Mouse (Mus musculus): ENCODE measurements around the gene Kcnrg. TPM values are rescaled to one million over a fixed set of nuclear protein-coding genes. Genes with fewer than 3 reads are reported as not detected.

Gene Kcnrg
- polyA plus RNA-seq, 1 experiment, result not detected

- Histone ChIP-seq H3K4me1 (ENCODE audit: control insufficient read depth, insufficient read depth, low read length) (no peaks in the 10 kb centered on the region; the same call in 1 of the 2 replicates), H3K4me3 (replicated peaks; ENCODE audit: control insufficient read depth, low read depth, low read length) (peak overlapping the region; percentile 88)
- 1% methylated on average over 62 of the region's 62 CpGs for WGBS
Measured at GRCm38 (mm10) chr14:61648685-61649504, 41.6 kb downstream of the Kcnrg start.

GRCm38 (mm10) chr14:61650291-61650960 is 43.2 kb downstream of the Kcnrg start:
- TF ChIP-seq POLR2A (IDR thresholded peaks at IDR 0.05; ENCODE audit: borderline replicate concordance, control insufficient read depth, low read depth, low read length) (no peak), CTCF (IDR thresholded peaks at IDR 0.05; ENCODE audit: control insufficient read depth, insufficient read depth, low read length) (no peak)
- Histone ChIP-seq H3K27ac (ENCODE audit: control insufficient read depth, insufficient read depth, low read depth, low read length, poor library complexity) (no peak overlapping the region), H3K4me3 (replicated peaks; ENCODE audit: control insufficient read depth, low read depth, low read length) (no peak overlapping the region), H3K4me1 (ENCODE audit: control insufficient read depth, insufficient read depth, low read length) (peaks cover 1% of the 10 kb centered on the region)
- 14% methylated on average over 9 of the region's 9 CpGs for WGBS

More at GRCm38 (mm10) chr14:61648685-61649504, 41.6 kb downstream of the Kcnrg start:
- 0 out of 2 replicates have a peak, but pooled peaks have one; percentile 0 for TF ChIP-seq CTCF (IDR thresholded peaks at IDR 0.05; ENCODE audit: control insufficient read depth, insufficient read depth, low read length)
- peak; percentile 95 for TF ChIP-seq POLR2A (IDR thresholded peaks at IDR 0.05; ENCODE audit: borderline replicate concordance, control insufficient read depth, low read depth, low read length)
- H3K27ac ChIP-seq (ENCODE audit: control insufficient read depth, insufficient read depth, low read depth, low read length, poor library complexity), result peak overlapping the region; percentile 94

GRCm38 (mm10) chr14:61656469-61656868 is 49.2 kb downstream of the Kcnrg start:
- Histone ChIP-seq H3K4me3 (replicated peaks; ENCODE audit: control insufficient read depth, low read depth, low read length) (no peak overlapping the region), H3K4me1 (ENCODE audit: control insufficient read depth, insufficient read depth, low read length) (peaks cover 1% of the 10 kb centered on the region), H3K27ac (ENCODE audit: control insufficient read depth, insufficient read depth, low read depth, low read length, poor library complexity) (no peak overlapping the region)
- TF ChIP-seq CTCF (IDR thresholded peaks at IDR 0.05; ENCODE audit: control insufficient read depth, insufficient read depth, low read length), result no peak
- TF ChIP-seq POLR2A (IDR thresholded peaks at IDR 0.05; ENCODE audit: borderline replicate concordance, control insufficient read depth, low read depth, low read length), result no peak
- 45% methylated on average over 2 of the region's 2 CpGs for WGBS

- Histone ChIP-seq H3K4me1 (ENCODE audit: control insufficient read depth, insufficient read depth, low read length) (no peaks in the 10 kb centered on the region; the same call in 1 of the 2 replicates), H3K27ac (ENCODE audit: control insufficient read depth, insufficient read depth, low read depth, low read length, poor library complexity) (no peak overlapping the region), H3K4me3 (replicated peaks; ENCODE audit: control insufficient read depth, low read depth, low read length) (no peak overlapping the region)
- TF ChIP-seq CTCF (IDR thresholded peaks at IDR 0.05; ENCODE audit: control insufficient read depth, insufficient read depth, low read length) (no peak), POLR2A (IDR thresholded peaks at IDR 0.05; ENCODE audit: borderline replicate concordance, control insufficient read depth, low read depth, low read length) (no peak)
- 84% methylated on average over 1 of the region's 1 CpGs for WGBS
Measured at GRCm38 (mm10) chr14:61661496-61661895, 54.2 kb downstream of the Kcnrg start.

- H3K4me3 ChIP-seq (replicated peaks; ENCODE audit: control insufficient read depth, low read depth, low read length), result no peak overlapping the region
- WGBS, result 68% methylated on average over 8 of the region's 8 CpGs
- no peaks in the 10 kb centered on the region; the same call in 1 of the 2 replicates for H3K4me1 ChIP-seq (ENCODE audit: control insufficient read depth, insufficient read depth, low read length)
- TF ChIP-seq CTCF (IDR thresholded peaks at IDR 0.05; ENCODE audit: control insufficient read depth, insufficient read depth, low read length), result no peak
- TF ChIP-seq POLR2A (IDR thresholded peaks at IDR 0.05; ENCODE audit: borderline replicate concordance, control insufficient read depth, low read depth, low read length), result no peak
- no peak overlapping the region for H3K27ac ChIP-seq (ENCODE audit: control insufficient read depth, insufficient read depth, low read depth, low read length, poor library complexity)
Measured at GRCm38 (mm10) chr14:61662307-61662706, 55.0 kb downstream of the Kcnrg start.

Other genes with a start within 250 kb of the Kcnrg start
- 3.2 and 7.6 TPM in 2 replicates for gene Ebpl, start 247.0 kb upstream of the Kcnrg start, polyA plus RNA-seq (2011; ENCODE audit: insufficient read depth, insufficient read length, low replicate concordance, missing spikeins)
- gene Kpna3, start 167.6 kb upstream of the Kcnrg start, polyA plus RNA-seq (2011; ENCODE audit: insufficient read depth, insufficient read length, low replicate concordance, missing spikeins), result 12.4 and 16.7 TPM in 2 replicates
- gene Spryd7, start 50.6 kb upstream of the Kcnrg start, polyA plus RNA-seq (2011; ENCODE audit: insufficient read depth, insufficient read length, low replicate concordance, missing spikeins), result 0.66 and 4.7 TPM in 2 replicates
- 1.0 and 8.7 TPM in 2 replicates for gene Trim13, start 9.2 kb upstream of the Kcnrg start, polyA plus RNA-seq (2011; ENCODE audit: insufficient read depth, insufficient read length, low replicate concordance, missing spikeins)

All from bone marrow, adult 2 months (tissue).